Mouse (Mus musculus) cerebellum, postnatal 10 days (tissue): ENCODE results near the gene Radil.
A peak's percentile ranks its signal among the peaks of the same experiment; 100 is the strongest.

Experiments used
- DNase-seq, 2 experiments: peaks; one replicate each; pipeline ENCODE4 v3.0.0; 2021; ENCODE audit warnings: mixed read lengths in 2 of 2

Gene Radil

GRCm38 (mm10) chr5:142478829-142479435, 72.0 kb downstream of the Radil start:
- DNase-seq = peak; percentile 93 to 95

DNA sequence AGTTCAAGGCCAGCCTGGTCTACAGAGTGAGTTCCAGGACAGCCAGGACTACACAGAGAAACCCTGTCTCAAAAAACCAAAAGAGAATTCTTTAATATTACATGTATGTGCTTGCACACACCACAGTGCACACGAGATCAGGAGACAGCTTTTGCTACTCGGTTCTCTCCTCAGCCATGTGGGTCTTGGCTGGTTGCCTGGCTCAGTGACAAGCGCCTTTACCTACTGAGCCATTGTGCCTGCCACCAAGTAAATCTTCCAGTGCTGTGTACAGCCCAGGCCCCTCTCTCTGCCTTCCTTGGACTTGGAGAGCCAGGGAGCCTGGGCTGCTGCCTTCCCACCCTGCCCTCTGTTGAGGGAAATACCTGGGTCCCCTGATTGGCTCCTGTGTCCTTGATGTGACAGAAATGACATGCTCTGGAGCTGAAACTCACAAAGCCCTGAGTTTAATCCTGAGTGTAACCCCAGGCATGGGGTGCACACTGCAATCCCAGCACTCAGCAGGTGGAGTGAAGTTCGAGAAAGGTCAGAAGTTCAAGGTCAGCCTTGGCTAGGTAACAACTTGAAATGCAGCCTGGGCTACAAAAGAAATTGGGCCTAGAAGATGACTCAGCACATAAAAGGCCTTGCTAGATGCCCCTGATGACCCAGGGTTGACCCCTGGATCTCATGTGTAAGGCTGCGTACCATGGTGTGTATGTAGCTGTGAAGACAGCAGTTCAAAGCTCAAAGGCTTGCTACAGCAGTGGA, 72.9 kb downstream of the Radil start:
- peak; percentile 58 to 70 for DNase-seq

- peak; percentile 76 to 77 for DNase-seq
Observed at GRCm38 (mm10) chr5:142477346-142477745, 73.6 kb downstream of the Radil start.

DNA sequence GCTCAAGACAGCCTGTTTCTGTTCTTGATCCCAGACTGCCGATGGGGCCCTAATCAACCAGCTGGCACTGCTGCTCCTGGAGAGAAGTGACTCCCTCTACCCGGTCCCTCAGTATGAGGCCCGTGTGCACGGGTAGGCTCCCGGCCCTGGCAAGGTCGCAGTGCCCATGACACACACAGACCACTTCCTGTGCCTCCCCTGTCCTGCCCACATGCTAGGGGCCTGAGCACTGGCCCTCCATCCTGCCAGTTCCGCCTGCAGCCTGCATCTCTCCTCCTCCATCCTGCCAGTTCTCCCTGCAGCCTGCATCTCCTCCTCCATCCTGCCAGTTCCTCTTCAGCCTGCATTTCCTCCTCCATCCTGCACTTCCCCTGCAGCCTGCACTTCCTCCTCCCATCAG, 75.2 kb downstream of the Radil start:
- DNase-seq = no peak

GRCm38 (mm10) chr5:142473696-142474095, 77.2 kb downstream of the Radil start:
- DNase-seq = peak; percentile 47 to 63

- no peak for DNase-seq
Observed at GRCm38 (mm10) chr5:142469796-142470195, 81.1 kb downstream of the Radil start.

DNA sequence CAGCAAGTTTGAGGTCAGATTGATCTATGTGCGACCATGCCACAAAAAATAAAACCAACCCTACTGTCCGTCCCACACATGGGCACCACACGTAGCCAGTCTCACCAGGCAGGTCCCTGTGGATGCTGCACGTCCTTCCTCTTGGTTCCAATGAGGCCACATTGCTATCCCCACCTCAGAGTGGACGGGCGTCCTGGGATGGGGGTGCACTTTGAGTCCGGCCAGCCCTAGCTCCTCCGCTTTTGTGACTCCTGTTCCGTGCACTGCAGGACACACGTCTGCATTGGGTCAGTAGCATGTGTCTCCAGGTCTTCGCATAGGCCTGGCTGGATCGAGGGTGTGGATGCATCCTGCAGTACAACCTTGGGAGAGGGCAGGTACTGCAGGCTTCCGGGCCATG, 82.5 kb downstream of the Radil start:
- DNase-seq = no peak

DNA sequence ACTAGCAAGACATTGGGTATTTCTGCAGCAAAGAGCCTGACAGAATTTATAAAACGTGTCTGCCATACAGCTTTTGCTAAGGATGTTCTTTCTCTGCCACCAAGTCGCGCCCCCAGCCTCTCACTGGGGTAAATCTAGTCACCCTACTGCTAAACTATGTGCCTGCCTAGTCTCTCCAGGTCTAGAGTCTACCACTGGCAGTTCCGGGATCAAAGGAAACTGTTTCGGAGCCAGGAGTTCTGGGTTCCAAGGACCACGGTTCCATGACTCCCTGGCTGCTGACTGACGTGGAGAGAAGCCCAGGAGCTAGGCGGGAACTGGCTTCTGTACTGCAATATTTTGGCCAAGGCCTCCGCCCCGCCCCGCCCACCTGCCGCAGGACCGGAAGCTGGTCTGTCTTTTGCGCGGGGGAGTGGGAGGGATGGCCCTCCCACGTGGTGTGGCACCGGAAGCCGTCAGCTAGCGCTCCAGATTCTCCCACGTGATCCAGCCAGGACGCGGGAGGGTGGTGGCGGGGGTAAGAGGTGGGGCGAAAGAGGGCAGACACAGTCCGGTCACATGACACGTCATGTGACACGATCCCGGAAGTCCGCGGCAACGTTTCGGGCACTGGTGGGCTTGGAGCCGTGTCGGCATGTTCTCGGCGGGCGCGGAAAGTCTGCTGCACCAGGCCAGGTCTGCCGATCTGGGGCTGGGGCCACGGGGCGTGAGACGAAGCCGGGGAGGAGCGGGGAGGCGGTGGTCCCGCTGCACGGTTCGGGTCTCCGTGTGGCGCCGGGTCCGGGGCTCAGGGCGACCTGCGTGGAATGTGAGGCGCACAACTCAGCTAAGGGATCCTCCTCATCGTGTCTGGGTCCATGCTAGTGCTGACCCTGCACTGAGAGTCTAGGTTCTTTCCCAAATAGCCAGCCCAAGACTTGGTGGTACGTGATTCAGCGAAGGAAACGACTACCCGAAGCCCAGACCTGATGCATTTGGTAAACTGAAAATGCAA, 87.1 kb downstream of the Radil start, which contains the start of gene Ap5z1:
Gene Ap5z1, plus strand, starts transcription at position 484 of the 994 bp plus-strand sequence.
- DNase-seq = peak; percentile 97 to 98

DNA sequence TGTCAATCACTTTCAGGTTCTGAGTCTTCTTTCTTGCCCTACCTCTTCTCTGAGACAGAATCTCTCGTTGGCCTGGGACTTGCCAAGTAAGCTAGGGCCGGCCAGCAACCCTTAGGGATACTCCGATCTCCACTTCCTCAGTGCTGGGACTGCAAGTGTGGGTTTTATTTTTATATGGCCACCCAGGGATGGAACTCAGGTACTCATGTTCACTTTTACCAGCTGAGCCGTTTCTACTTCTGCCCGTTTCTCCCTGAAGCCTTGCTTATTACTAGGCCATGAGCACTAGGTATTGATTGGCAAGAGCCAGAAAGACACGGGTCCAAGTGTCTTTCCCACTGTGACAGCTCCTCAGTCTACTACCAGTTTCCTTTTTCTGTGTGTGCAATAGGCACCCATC, 87.9 kb downstream of the Radil start:
- DNase-seq = no peak

- no peak for DNase-seq
Observed at GRCm38 (mm10) chr5:142462641-142462948, 88.3 kb downstream of the Radil start.

- no peak for DNase-seq
Observed at GRCm38 (mm10) chr5:142461942-142462640, 88.8 kb downstream of the Radil start.

DNA sequence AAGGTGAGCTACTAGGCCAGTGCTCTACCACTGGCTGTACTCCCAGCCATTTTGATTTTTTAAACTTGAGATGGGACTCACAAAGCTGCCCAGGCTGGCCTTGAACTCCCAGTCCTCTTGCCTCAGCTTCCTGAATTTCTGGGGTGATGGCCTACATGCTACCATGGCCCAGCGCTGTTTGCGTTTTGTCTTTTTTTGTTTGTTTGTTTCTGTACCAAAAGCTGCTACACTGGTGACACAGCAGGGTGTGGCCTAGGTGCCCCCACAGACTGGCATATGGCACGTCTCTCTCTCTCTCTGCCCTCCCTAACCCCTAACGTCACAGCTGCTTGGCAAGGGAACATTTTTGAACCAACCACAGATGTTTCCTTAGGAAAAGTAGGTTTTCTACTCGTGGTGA, 91.1 kb downstream of the Radil start:
- DNase-seq = no peak

DNA sequence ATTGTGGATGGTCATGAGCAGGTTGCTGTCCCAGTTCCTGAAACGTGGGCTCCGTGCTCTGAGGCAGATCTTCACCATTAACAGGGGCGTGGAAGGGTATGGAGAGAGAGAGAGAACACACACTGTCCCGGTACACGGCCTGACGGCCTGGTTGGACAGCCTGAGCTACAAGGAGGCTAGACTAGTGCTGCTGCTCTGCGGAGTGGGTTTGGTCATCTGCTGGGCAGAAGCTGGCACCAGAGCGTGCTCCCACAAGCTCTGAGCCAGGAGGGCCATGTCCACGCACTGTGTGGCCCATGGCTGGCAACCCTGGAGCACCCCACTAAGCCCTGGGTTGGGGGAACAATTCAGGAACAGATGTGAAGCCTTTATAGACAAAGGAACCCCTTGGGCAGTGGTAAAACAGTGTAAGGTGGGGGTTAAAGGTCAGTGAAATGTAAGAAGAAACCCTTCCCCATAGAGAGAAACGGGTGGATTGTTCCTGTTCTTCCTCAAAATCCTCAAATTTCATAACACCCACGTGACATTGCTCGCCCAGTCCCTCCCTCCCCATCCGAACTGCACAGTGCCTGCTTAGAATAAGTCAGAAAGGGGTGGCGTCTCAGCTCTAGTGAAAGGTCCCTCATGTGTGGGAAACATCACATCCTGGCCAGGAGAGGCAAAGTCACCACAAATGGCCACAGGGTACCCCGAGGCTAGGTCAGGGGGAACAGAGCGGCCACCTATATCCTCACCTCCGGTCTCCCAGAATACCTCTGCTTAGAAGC, 91.9 kb downstream of the Radil start:
- DNase-seq = no peak

DNA sequence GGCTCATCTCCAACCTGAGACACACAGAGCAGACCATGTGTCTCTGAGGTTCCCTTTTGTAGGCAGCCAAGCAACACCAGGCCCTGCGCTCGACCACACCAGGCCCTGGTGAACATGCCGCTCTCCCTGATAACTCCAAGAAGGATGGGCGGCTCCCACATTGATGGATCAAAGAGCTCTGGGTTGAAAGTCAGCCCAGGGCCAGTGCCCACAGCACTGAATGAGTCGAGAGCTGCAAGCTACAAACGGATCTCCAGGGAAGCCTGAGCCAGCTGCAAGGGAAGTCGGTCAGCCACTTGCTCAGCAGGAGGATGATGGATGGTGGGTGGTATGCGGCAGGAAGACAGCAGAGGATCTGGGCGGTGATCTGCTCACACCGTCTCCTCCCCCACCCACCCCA, 93.6 kb downstream of the Radil start:
- DNase-seq = peak in 1 of 2 experiments; percentile 47

DNA sequence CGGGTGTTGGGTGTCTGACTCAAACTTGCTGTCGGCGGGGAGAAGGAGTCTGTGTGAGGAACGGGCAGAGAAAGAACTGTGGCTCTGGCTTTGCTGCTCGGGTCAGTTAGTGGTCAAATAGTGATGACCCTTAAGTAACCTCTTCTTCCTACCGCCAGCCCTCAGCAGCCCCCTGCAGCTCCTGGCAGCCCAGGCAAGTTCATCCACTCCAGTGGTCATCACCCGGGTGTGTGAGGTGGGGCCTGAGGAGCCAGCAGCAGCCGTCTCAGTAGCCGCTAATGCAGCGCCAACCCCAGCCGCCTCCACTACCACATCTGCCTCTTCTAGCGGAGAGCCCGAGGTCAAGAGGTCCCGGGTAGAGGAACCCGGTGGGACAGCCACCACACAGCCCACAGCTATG, 94.6 kb downstream of the Radil start:
- DNase-seq = peak; percentile 47 to 52

- no peak for DNase-seq
Observed at GRCm38 (mm10) chr5:142453742-142454141, 97.2 kb downstream of the Radil start.

GRCm38 (mm10) chr5:142451759-142452158, 99.1 kb downstream of the Radil start:
- no peak for DNase-seq

- DNase-seq = no peak
Observed at GRCm38 (mm10) chr5:142450846-142451245, 100.1 kb downstream of the Radil start.

DNA sequence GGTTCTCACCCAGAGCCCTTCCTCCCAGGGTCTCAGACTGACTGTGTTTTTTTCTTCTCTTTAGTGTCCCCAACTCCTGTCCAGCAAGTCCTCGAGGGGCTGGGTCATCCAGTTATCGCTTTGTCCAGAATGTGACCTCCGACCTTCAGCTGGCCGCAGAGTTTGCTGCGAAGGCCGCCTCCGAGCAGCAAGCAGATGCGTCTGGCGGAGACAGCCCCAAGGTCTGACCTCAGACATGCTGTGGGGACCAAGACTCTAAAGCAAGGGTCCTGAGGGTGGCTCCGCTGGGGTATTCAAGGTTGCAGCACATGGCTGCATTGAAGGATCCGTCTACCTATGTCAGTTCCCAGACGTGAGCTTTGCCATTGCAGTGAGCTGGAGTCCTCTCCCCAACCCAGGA, 102.3 kb downstream of the Radil start:
- no peak for DNase-seq

- peak; percentile 95 to 97 for DNase-seq
Observed at GRCm38 (mm10) chr5:142448076-142448475, 102.8 kb downstream of the Radil start.

- peak in 1 of 2 experiments; percentile 43 for DNase-seq
Observed at GRCm38 (mm10) chr5:142445709-142446108, 105.2 kb downstream of the Radil start.
